Mouse (Mus musculus): ENCODE data around the gene Arhgap25.
"Not testable (repeated sequence)": the region's sequence is repeated elsewhere in the genome, so short reads cannot be mapped to it uniquely, and the experiment has no call there.

The Arhgap25 gene

GRCm38 (mm10) chr6:87503536-87503935, 29.5 kb downstream of the Arhgap25 start:
- DNase-seq (ENCODE audit: low spot score) = no peak

GRCm38 (mm10) chr6:87502831-87503286, 30.2 kb downstream of the Arhgap25 start:
- no peak for DNase-seq (ENCODE audit: low spot score)

GRCm38 (mm10) chr6:87502411-87502810, 30.6 kb downstream of the Arhgap25 start:
- no peak for DNase-seq (ENCODE audit: low spot score)

DNA sequence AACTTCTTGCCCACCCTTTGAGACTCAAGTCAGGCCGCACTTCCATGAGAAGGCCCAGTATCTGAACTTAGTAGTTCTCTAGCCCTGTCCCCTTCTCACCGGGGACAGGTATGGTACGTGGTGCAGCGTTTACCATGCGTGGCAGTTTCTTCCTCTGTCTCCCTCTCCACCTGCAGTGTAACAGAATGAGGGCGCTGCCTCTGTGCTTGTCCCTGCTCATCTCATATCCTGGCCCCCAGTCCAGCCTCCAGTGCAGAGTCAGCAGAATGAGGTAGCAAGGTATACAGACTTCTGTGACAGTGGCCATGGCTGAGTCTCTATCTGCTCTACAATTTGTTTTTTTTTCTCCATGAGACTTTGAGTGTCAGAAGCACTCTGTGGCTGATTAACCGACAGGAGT, 32.4 kb downstream of the Arhgap25 start:
- no peak for DNase-seq (ENCODE audit: low spot score)

DNA sequence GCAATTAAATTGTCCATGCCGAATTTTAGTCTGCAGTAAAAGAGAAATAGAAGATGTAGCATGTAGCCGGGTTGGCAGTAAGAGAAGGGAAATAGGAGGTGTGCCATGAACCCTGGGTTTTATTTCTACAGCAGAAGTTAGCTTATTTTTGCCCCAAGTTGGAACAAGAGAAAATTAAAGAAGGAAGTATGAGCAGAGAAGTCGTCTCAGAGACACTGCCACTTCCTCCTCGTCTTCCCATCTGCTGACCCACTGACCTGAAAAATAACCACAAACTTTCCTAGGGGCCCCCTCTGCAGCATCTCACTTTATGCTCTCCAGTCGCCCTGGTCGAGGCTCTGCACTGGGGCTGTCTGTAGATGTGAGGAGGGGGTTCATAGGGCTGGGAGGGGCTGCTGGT, 33.3 kb downstream of the Arhgap25 start:
- no peak for DNase-seq (ENCODE audit: low spot score)

GRCm38 (mm10) chr6:87496143-87496542, 36.9 kb downstream of the Arhgap25 start:
- no peak for DNase-seq (ENCODE audit: low spot score)

DNA sequence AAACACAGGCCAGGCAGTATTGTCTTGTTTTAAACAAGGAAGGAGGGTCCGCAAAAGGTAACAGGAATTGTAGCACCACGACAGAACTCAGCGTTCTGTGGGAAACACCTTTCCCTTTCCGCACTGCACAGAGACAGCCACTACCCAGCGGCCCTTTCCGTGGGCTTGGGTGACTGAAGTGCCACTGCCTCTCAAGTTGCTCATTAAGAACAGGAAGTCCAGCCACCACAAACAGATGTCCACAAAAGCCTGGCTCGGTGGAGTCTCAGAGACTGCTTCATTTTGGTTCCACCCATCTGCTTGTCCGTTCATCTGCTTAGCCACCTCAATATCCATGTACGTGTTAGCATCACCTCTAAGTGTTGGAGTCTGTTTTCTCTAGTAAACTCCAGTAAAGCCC, 38.7 kb downstream of the Arhgap25 start:
- DNase-seq (ENCODE audit: low spot score) = no peak

DNA sequence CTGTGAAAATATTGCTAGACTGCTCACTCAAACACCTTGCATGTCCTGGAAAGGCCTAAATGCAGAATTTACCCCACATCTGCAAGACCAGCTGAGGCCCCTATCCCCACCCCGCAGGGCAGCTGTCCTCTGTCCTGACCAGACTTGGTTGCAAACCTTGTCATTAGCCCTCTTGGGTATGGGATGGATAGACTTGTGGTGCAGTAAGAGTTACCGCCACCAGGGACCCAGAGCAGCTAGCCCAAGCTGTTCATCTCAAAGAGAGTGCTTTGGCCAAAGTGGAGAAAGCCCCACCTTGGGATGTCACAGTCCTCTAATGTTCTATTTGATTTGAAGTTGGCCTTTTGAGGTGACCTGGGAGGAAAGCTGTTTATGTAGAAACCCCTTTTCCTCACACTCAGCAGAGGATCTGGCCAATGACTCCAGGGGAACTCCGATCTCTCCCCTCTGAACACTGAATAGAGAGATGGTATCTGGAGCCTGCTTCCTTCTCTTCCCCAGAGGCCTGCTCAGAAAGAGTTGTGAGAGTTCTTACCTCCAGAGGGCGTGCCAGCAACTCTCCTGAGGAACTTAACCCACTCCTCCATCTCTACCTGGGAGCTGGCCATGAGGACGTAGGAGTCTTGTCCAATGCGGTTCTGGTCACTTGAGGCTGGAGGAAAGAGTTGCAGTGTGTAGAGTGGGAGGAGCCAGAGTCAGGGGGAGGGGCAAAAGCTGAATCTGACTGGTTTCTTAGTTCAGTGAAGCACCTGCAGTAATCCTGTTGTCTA, 45.2 kb downstream of the Arhgap25 start:
- no peak for DNase-seq (ENCODE audit: low spot score)

DNA sequence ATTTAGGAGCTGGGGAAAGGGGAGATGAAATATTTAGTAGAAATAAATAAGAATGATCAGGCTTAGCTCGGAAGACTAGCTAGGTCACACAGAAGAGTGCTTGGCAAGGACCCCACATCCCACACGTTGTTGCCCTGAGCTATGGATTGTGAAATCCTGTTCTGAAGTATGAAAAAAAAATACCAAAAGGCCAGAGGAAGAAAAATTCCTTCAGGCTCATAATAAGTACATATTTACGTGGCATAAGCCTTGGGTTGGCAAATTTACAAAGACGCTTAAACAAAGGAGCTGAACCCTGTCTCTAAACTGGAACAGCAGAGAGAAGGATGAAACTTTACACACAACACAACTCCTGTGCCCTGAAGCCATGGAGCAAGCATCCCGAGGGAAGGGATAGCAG, 48.3 kb downstream of the Arhgap25 start:
- no peak for DNase-seq (ENCODE audit: low spot score)

DNA sequence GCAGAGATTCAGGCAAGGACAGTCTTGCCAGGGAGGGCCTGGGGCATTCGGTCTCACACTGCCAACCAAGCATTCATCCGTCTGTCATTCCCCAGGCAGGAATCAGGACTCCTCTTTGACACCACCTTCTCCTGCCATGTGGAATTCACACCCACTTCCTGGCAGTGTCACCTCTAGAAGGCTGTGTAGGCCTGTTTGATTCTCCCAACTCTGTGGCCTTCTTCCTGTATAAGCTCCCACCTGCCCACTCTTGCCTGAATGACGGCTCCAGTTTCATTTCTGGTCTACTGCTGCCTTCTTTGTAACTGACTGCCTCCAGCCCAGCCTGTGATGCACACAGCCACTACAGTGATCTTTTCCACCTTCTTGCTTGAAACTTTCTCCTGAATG, 49.2 kb downstream of the Arhgap25 start:
- DNase-seq (ENCODE audit: low spot score) = no peak

DNA sequence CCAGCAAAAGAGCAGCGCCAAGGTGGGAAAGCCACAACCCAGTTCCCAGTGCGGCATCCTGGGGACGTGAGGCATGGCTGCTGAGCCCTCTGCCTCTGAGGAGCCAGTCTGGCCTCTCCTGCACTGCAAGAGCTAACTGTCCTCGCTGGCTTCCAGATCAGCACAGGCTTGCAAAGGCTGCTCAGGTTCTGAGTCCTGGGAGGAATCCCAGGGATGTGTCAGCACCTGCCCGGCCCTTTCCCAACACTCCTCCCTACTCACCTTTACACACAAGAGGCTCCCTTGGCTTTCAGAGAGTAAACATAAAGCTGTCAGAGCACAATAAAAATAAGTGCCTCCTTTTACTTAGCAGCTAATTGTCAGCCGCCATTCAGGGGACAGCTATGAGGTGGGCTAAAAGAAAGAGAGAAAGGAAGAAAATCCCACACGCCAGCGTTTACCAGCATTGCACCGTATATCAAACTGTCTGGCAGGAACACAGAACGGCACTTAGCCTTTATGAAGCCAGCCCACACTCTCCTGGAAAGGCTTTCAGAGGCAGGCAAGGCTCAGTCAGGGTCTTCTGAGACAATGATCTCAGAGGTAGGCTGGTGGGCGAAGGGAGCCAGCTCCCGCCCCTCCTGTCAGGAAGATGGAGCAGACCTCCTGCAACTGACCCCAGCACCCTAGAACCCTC, 49.7 kb downstream of the Arhgap25 start:
- DNase-seq (ENCODE audit: low spot score) = no peak

DNA sequence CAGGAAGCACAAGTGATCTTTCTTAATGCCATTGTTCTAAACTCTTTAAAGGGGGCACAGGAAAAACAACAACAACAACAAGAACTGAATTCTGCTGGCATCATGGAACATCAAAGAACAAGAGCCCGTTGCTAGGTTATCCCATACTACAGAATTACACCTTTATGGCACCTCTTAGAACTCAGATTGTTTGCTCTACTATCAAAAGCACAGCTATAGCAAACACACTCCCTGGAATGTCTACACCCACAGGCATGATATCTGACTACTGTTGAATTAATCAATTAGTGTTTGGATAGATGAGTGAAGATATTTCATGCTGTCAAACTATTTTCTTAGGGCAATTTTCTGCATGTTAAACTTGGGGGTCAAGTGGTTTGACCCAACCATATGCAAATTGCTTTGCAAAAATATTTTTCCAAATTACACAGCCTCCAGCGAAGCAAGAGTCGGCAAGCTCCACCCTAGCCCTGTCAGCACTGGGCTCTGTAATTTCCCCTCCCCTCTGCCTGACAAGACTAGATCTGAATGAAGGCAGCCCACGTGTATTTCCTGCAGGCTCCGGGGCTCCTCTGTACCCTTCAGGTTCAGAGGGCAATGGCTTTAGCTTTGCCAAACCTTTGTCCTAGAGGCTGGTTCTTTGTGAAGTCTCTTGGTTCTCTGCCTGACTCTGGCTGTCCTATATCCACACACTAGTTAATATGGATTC, 53.6 kb downstream of the Arhgap25 start:
- DNase-seq (ENCODE audit: low spot score) = no peak

DNA sequence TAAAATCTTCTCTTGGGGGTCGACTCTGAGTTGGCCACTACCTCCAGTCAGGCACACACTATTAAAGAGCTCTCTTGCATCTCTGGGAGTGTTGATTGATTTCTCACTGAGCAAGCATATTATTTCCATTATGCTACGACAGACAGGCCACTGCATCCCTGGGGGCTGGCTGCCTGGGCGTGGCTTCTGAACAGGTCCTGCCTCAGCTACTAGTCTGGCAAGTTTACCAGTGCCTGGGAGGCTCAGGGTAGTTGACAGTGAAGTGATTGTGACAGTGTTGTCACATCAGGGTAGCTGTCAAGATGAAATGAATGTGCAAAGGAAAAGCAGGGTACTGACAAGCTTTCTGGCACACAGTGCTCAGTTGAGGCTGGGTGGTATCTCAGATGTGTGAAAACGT, 54.2 kb downstream of the Arhgap25 start:
- no peak for DNase-seq (ENCODE audit: low spot score)

DNA sequence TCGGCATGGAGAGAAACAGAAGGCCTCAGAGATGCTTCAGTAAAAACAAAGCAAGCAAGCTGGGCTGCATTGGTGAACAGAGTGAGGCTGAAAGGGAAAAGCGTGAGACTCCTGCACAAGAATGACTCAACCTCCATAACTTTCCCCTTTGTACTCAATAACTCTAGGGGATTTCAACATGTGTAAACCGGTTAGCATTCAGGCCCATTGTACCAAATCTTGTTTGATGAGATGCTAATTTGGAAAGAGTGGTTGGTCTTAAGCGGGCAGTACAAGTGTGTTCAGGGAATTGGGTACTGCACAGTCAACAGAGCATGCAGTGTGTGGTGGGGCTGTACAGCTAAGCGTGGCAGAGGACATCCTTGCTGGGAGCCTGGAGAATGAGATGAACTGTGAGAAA, 57.8 kb downstream of the Arhgap25 start:
- no peak for DNase-seq (ENCODE audit: low spot score)

GRCm38 (mm10) chr6:87470098-87470497, 63.0 kb downstream of the Arhgap25 start:
- DNase-seq (ENCODE audit: low spot score) = not testable (repeated sequence)

DNA sequence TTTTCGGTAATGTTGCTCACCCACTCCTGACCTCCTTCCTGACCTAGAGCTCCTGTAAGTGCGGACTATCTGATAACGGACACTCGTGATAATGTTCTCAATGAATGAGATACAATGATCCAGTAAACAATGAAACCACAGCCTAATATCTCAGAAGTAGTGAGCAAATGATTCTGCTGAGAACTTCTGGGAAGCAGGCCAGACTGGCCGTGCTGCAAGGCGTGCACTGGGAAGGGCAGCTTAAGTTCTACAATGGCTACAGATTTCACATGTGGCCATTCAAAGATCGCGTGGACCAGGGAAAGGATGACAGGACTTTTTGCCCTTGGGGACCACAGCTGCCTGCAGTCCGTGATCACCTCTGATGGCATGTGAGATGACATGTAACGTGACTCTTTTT, 64.7 kb downstream of the Arhgap25 start:
- no peak for DNase-seq (ENCODE audit: low spot score)

GRCm38 (mm10) chr6:87467373-87467772, 65.7 kb downstream of the Arhgap25 start:
- DNase-seq (ENCODE audit: low spot score) = no peak

DNA sequence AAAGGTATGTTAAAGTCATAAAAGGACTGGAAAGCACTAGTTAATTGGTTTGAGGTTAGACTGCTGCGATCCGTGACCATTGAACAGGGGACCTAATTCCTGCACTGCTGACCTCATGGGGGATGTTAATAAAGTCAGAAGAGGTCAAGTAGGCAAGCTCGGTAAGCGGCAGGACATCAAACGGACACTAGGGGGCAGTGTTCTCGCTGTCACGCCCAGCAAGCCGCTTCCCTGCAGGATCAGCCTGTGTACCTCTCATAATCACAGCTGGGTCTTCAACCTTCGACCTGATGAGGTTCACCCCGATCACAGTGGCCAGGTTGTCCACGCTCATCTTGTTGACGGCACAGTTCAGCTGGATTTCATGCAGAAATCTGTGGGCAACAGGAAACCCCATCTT, 66.8 kb downstream of the Arhgap25 start:
- no peak for DNase-seq (ENCODE audit: low spot score)

GRCm38 (mm10) chr6:87455507-87455906, 77.6 kb downstream of the Arhgap25 start:
- DNase-seq (ENCODE audit: low spot score) = no peak

DNA sequence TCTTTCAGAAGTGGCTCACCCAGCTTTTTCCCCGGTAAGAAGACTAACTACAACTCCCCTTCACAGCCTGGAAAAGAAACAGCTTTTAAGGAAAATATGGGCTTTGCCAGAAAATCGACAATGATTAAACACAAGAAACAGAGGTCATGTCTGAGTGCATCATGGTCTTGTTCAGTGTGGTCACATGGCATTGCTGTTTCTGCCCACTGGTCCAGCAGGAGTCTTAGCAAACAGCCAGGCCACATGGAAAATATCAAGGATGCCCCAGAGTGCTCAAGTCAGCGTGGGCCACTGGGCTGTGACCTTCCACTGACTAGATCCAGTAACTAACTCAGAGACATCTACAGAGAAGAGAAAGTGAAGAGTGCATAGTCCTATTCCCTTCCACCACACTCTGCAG, 81.3 kb downstream of the Arhgap25 start:
- DNase-seq (ENCODE audit: low spot score) = no peak

DNA sequence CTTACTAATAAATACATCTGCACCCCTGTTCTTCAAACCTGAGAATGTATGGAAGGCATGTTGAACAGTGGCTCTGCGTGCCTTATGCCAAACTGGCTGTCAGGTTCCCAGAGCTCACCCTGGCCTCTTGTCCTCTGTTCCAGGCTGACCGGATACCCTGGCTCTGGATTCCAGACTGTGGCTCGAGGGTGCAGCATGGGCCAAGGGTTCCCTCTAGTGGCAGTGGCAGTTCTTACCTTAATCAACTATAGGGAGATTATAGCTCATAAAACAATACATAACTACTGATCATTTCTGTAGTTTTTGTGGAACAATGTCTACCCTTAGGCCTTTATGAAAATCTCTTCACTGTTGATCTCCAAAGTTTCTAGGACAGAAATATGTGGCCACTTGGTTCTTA, 82.0 kb downstream of the Arhgap25 start:
- no peak for DNase-seq (ENCODE audit: low spot score)

DNA sequence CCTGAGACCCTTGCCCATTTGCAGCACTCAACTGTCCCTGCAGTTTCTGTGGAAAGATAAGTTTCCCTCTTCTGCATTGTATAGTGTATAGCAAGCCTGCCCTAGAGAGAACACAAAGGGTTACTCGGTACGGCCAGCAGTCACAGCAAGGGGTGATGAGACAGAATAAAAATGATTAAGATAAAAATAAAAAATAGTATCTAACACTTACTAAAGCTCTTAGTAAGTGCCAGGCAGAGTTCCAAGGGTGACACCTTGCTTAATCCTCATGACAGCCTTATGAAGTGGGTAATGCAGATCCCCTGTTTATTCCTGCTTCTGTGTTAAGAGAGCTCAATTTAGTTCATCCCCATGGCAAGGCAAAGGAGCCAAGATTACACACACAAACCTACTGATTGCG, 83.5 kb downstream of the Arhgap25 start:
- no peak for DNase-seq (ENCODE audit: low spot score)

GRCm38 (mm10) chr6:87447217-87447616, 85.8 kb downstream of the Arhgap25 start:
- DNase-seq (ENCODE audit: low spot score) = no peak
